Mouse (Mus musculus): ENCODE results near the gene Cyp4x1. TPM values are rescaled to one million over a fixed set of nuclear protein-coding genes. Genes with fewer than 3 reads are reported as not detected.
"Not testable (repeated sequence)": the region's sequence is repeated elsewhere in the genome, so short reads cannot be mapped to it uniquely, and the experiment has no call there.

The Cyp4x1 gene
- polyA plus RNA-seq (2015; fragmentation: Nextera tagmentation; extraction: Ambion mirVana) = 10.6 and 11.5 TPM in 2 replicates

- peak within 1 kb of the TSS; percentile 73 for H3K4me2 ChIP-seq
- H3K9ac ChIP-seq = peak within 1 kb of the TSS; percentile 68
- peak within 1 kb of the TSS; percentile 56 for H3K4me3 ChIP-seq
- under 1% methylated on average over 29 of the region's 29 CpGs for WGBS
- H3K27me3 ChIP-seq = 0 out of 2 replicates have a peak, but pooled peaks cover 2% of the 10 kb centered on the region
- H3K27ac ChIP-seq (replicated peaks) = peak within 1 kb of the TSS; percentile 86
- no peaks in the 10 kb centered on the region for H3K9me3 ChIP-seq
- peaks cover 14% of the 10 kb centered on the region for H3K4me1 ChIP-seq (replicated peaks)
- peak; percentile 93 for ATAC-seq (ENCODE audit: low FRiP score, low read depth)
- no peaks in the 10 kb centered on the region for H3K36me3 ChIP-seq
These were observed at the start of gene Cyp4x1 for GRCm38 (mm10) chr4:115133621-115134295. Cyp4x1 (minus strand) TSS chr4:115134281.

- not testable (repeated sequence) for H3K27me3 ChIP-seq; H3K4me2 ChIP-seq; H3K36me3 ChIP-seq; ATAC-seq (ENCODE audit: low FRiP score, low read depth); H3K9me3 ChIP-seq; H3K9ac ChIP-seq; H3K4me1 ChIP-seq (replicated peaks); H3K27ac ChIP-seq (replicated peaks); H3K4me3 ChIP-seq
These were observed 42.1 kb upstream of the Cyp4x1 start for GRCm38 (mm10) chr4:115176201-115176600.

- H3K4me3 ChIP-seq = no peak overlapping the region
- H3K27ac ChIP-seq (replicated peaks) = no peak overlapping the region
- no peaks in the 10 kb centered on the region for H3K9me3 ChIP-seq
- no peaks in the 10 kb centered on the region for H3K36me3 ChIP-seq
- 71% methylated on average over 1 of the region's 1 CpGs for WGBS
- no peak overlapping the region for H3K9ac ChIP-seq
- no peaks in the 10 kb centered on the region for H3K27me3 ChIP-seq
- ATAC-seq (ENCODE audit: low FRiP score, low read depth) = no peak
- no peak overlapping the region for H3K4me2 ChIP-seq
- no peaks in the 10 kb centered on the region for H3K4me1 ChIP-seq (replicated peaks)
These were observed 40.7 kb upstream of the Cyp4x1 start for GRCm38 (mm10) chr4:115174694-115175353.

GRCm38 (mm10) chr4:115158963-115159362 is 24.9 kb upstream of the Cyp4x1 start:
- not testable (repeated sequence) for H3K27ac ChIP-seq (replicated peaks); ATAC-seq (ENCODE audit: low FRiP score, low read depth); H3K4me3 ChIP-seq; H3K4me2 ChIP-seq; H3K9me3 ChIP-seq; H3K27me3 ChIP-seq; H3K36me3 ChIP-seq; H3K4me1 ChIP-seq (replicated peaks); H3K9ac ChIP-seq
- WGBS = 88% methylated on average over 3 of the region's 3 CpGs

GRCm38 (mm10) chr4:115154723-115155122 is 20.6 kb upstream of the Cyp4x1 start:
- Histone ChIP-seq H3K4me1 (replicated peaks) (no peaks in the 10 kb centered on the region), H3K9ac (no peak overlapping the region), H3K9me3 (no peaks in the 10 kb centered on the region), H3K4me3 (no peak overlapping the region), H3K27me3 (no peaks in the 10 kb centered on the region), H3K4me2 (no peak overlapping the region), H3K27ac (replicated peaks) (no peak overlapping the region), H3K36me3 (no peaks in the 10 kb centered on the region)
- 96% methylated on average over 2 of the region's 2 CpGs for WGBS
- ATAC-seq (ENCODE audit: low FRiP score, low read depth) = no peak

GRCm38 (mm10) chr4:115134296-115134630 is 182 bp upstream of the Cyp4x1 start:
- peak overlapping the region; percentile 56 for H3K4me3 ChIP-seq
- H3K4me1 ChIP-seq (replicated peaks) = peaks cover 14% of the 10 kb centered on the region
- WGBS = 9% methylated on average over 7 of the region's 7 CpGs
- peak overlapping the region; percentile 86 for H3K27ac ChIP-seq (replicated peaks)
- ATAC-seq (ENCODE audit: low FRiP score, low read depth) = peak; percentile 66; the same call in 1 of the 2 replicates
- H3K4me2 ChIP-seq = peak overlapping the region; percentile 73
- H3K9ac ChIP-seq = peak overlapping the region; percentile 68
- H3K27me3 ChIP-seq = 0 out of 2 replicates have a peak, but pooled peaks cover 2% of the 10 kb centered on the region
- H3K9me3 ChIP-seq = no peaks in the 10 kb centered on the region
- no peaks in the 10 kb centered on the region for H3K36me3 ChIP-seq

- H3K27ac ChIP-seq (replicated peaks) = peak overlapping the region; percentile 86
- H3K9me3 ChIP-seq = no peaks in the 10 kb centered on the region
- H3K9ac ChIP-seq = peak overlapping the region; percentile 68; the same call in 1 of the 2 replicates
- H3K4me2 ChIP-seq = peak overlapping the region; percentile 73
- no peak; the same call in 1 of the 2 replicates for ATAC-seq (ENCODE audit: low FRiP score, low read depth)
- no peaks in the 10 kb centered on the region for H3K36me3 ChIP-seq
- peaks cover 14% of the 10 kb centered on the region for H3K4me1 ChIP-seq (replicated peaks)
- peak overlapping the region; percentile 56 for H3K4me3 ChIP-seq
- 0 out of 2 replicates have a peak, but pooled peaks cover 2% of the 10 kb centered on the region for H3K27me3 ChIP-seq
- 7% methylated on average over 5 of the region's 5 CpGs for WGBS
These were observed 996 bp downstream of the Cyp4x1 start for GRCm38 (mm10) chr4:115133085-115133484.

GRCm38 (mm10) chr4:115124713-115125112 is 9.4 kb downstream of the Cyp4x1 start:
- Histone ChIP-seq H3K27ac (replicated peaks) (no peak overlapping the region), H3K27me3 (no peaks in the 10 kb centered on the region), H3K36me3 (no peaks in the 10 kb centered on the region), H3K4me3 (no peak overlapping the region), H3K9me3 (no peaks in the 10 kb centered on the region), H3K4me2 (no peak overlapping the region), H3K9ac (no peak overlapping the region), H3K4me1 (replicated peaks) (no peaks in the 10 kb centered on the region)
- ATAC-seq (ENCODE audit: low FRiP score, low read depth) = no peak

- Histone ChIP-seq H3K9ac (no peak overlapping the region), H3K27me3 (no peaks in the 10 kb centered on the region), H3K4me2 (no peak overlapping the region), H3K4me3 (no peak overlapping the region), H3K9me3 (no peaks in the 10 kb centered on the region), H3K4me1 (replicated peaks) (no peaks in the 10 kb centered on the region), H3K36me3 (peaks cover 4% of the 10 kb centered on the region; the same call in 1 of the 2 replicates), H3K27ac (replicated peaks) (no peak overlapping the region)
- ATAC-seq (ENCODE audit: low FRiP score, low read depth) = no peak
- 60% methylated on average over 2 of the region's 2 CpGs for WGBS
These were observed 10.6 kb downstream of the Cyp4x1 start for GRCm38 (mm10) chr4:115123507-115123906.

- Histone ChIP-seq H3K36me3 (peaks cover 4% of the 10 kb centered on the region; the same call in 1 of the 2 replicates), H3K9ac (no peak overlapping the region), H3K4me3 (no peak overlapping the region), H3K27ac (replicated peaks) (no peak overlapping the region), H3K27me3 (no peaks in the 10 kb centered on the region), H3K4me2 (no peak overlapping the region), H3K9me3 (no peaks in the 10 kb centered on the region), H3K4me1 (replicated peaks) (no peaks in the 10 kb centered on the region)
- 89% methylated on average over 5 of the region's 5 CpGs for WGBS
- ATAC-seq (ENCODE audit: low FRiP score, low read depth) = no peak
These were observed 12.5 kb downstream of the Cyp4x1 start for GRCm38 (mm10) chr4:115121608-115122007.

GRCm38 (mm10) chr4:115121162-115121561 is 12.9 kb downstream of the Cyp4x1 start:
- Histone ChIP-seq H3K4me2 (no peak overlapping the region), H3K4me1 (replicated peaks) (no peaks in the 10 kb centered on the region), H3K4me3 (no peak overlapping the region), H3K36me3 (peaks cover 4% of the 10 kb centered on the region; the same call in 1 of the 2 replicates), H3K27me3 (no peaks in the 10 kb centered on the region), H3K9me3 (no peaks in the 10 kb centered on the region), H3K27ac (replicated peaks) (no peak overlapping the region), H3K9ac (no peak overlapping the region)
- WGBS = 83% methylated on average over 2 of the region's 2 CpGs
- no peak for ATAC-seq (ENCODE audit: low FRiP score, low read depth)

- Histone ChIP-seq H3K27me3 (no peaks in the 10 kb centered on the region), H3K27ac (replicated peaks) (no peak overlapping the region), H3K4me1 (replicated peaks) (no peaks in the 10 kb centered on the region), H3K4me2 (no peak overlapping the region), H3K9ac (no peak overlapping the region), H3K9me3 (no peaks in the 10 kb centered on the region), H3K36me3 (peaks cover 4% of the 10 kb centered on the region; the same call in 1 of the 2 replicates), H3K4me3 (no peak overlapping the region)
- ATAC-seq (ENCODE audit: low FRiP score, low read depth) = no peak
- WGBS = 87% methylated on average over 3 of the region's 3 CpGs
These were observed 14.4 kb downstream of the Cyp4x1 start for GRCm38 (mm10) chr4:115119642-115120041.

Data from hindbrain, embryonic 15.5 days (tissue).